Mouse (Mus musculus) kidney, postnatal 4 days (tissue): ENCODE measurements around the gene Vmn2r66.

ENCODE experiments used
- DNase-seq, 2 experiments: peaks; one replicate each; pipeline ENCODE4 v3.0.0; 2021; ENCODE audit warnings: mixed read lengths in 2 of 2

Vmn2r66 gene

GRCm38 (mm10) chr7:85012168-85012567, at the start of gene Vmn2r66:
Vmn2r66 (minus strand) TSS chr7:85012268.
- no peak for DNase-seq

GRCm38 (mm10) chr7:84996694-84997093, 15.4 kb downstream of the Vmn2r66 start:
- DNase-seq: no peak

GRCm38 (mm10) chr7:84964015-84964414, 48.1 kb downstream of the Vmn2r66 start, which contains the start of gene Vmn2r65:
Vmn2r65 (minus strand) TSS chr7:84964115.
- DNase-seq: no peak
